Mouse (Mus musculus): ENCODE measurements around the gene Alg9.
"Not testable (repeated sequence)": the region's sequence is repeated elsewhere in the genome, so short reads cannot be mapped to it uniquely, and the experiment has no call there.

Gene Alg9

GRCm38 (mm10) chr9:50815666-50816065 is 40.8 kb downstream of the Alg9 start:
- DNase-seq (ENCODE audit: low read depth, low spot score): no peak

- no peak for DNase-seq (ENCODE audit: low read depth, low spot score)
These were observed 41.7 kb downstream of the Alg9 start for GRCm38 (mm10) chr9:50816512-50816911.

DNA sequence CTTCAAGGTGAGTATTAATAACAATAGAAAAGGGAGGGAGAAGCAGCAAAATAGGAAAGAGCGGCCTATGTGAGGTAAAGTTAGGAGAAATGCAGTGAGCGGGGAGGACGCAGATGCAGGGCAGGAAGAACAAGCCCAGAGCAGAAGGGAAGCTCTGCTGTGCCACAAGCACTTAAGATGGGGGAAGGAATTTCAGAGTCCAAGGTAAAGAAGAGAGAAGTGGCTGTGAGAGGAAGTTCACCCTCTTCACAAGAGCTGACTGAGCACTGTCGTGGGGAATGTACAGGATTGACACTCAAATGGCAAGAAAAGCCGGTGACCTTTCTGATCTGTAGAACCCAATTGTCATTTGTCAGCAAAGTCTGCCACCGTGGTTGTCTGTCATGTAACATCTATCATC is 43.2 kb downstream of the Alg9 start:
- no peak for DNase-seq (ENCODE audit: low read depth, low spot score)

DNA sequence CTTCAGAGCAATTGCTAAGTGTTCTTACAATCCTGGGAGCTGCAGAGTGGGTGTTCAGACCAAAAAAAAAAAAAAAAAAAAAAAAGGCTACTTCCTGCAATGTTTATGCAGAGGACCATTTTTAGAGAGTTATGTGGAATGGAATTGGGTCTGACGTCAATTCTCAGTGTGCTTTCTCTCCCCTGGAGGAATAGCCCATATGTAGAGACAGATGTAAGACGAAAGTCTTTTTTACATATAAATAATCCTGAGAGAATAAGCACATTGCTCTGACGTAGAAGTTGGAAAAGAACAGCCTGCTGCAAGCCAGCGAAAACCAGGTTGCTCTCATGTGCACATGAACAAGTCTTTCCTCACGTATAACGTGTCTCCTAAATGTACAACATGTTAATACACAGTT is 44.9 kb downstream of the Alg9 start:
- DNase-seq (ENCODE audit: low read depth, low spot score): no peak

GRCm38 (mm10) chr9:50821651-50822050 is 46.8 kb downstream of the Alg9 start:
- peak; percentile 86 for DNase-seq (ENCODE audit: low read depth, low spot score)

- DNase-seq (ENCODE audit: low read depth, low spot score): no peak
These were observed 47.4 kb downstream of the Alg9 start for GRCm38 (mm10) chr9:50822216-50822615.

DNA sequence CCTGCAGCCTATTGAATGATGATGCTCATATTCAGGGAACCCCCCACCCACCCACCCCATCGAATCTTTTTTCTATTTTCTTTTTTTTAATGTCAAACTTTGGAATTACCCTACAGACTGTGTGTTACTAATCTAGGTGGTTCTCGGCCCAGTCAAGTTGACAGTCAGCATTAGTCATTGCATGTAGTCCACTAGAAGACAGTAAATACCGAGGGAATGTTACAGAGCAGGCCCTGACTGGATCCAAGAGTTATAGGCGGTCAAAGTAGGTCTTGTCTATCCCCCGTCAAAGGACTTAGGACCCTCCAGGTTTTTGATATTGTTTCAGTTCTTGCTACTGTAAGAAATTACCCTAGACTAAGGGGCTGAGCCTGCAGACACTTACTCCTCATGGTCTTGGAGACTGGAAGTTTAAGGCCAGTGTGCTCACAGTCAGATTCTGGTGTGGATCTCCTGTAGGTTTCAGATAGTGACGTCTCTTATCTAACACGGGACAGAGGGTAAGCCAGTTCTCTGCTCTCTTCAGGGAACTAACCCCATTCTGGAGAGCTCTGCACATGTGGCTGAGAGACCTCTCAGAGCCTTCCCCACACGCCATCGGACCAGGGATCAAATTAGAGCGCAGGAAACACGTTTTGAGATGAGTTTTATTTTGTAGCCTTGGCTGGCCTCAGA is 49.1 kb downstream of the Alg9 start:
- no peak for DNase-seq (ENCODE audit: low read depth, low spot score)

- no peak for DNase-seq (ENCODE audit: low read depth, low spot score)
These were observed 56.7 kb downstream of the Alg9 start for GRCm38 (mm10) chr9:50831514-50831913.

DNA sequence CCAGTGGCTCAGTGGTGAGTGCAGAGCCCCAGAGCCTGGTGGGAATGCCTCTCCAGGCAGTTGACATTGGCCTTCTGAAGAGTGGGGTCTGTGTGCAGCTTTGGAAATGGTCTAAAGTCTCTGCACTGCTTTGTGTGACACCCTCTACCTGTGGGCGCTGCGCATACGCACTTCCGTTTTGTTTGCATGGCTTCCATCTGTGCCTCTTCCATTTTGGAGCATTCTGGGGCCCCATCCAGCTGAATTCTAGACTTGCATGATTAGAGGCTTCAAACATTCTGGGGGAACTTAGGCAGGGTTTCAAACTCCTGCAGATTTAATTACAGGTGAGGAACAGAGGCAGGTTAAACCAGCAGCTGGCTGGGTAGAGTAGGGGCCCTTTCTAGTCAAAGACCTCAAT is 57.3 kb downstream of the Alg9 start:
- no peak for DNase-seq (ENCODE audit: low read depth, low spot score)

DNA sequence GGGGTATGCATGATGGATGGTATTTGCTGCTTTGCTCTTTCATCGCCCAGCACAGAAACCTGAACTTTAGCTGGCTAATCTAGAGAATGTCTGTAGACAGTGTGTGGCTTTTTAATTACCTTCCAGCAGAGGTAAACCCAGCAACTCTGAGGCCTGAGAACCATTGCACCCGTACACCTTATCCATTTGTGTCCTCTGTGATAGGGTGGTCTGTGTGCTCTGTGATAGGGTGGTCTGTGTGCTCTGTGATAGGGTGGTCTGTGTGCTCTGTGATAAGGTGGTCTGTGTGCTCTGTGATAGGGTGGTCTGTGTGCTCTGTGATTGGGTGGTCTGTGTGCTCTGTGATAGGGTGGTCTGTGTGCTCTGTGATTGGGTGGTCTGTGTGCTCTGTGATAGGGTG is 57.8 kb downstream of the Alg9 start:
- not testable (repeated sequence) for DNase-seq (ENCODE audit: low read depth, low spot score)

- no peak for DNase-seq (ENCODE audit: low read depth, low spot score)
These were observed 59.0 kb downstream of the Alg9 start for GRCm38 (mm10) chr9:50833786-50834185.

- DNase-seq (ENCODE audit: low read depth, low spot score): no peak
These were observed 60.4 kb downstream of the Alg9 start for GRCm38 (mm10) chr9:50835068-50835705.

DNA sequence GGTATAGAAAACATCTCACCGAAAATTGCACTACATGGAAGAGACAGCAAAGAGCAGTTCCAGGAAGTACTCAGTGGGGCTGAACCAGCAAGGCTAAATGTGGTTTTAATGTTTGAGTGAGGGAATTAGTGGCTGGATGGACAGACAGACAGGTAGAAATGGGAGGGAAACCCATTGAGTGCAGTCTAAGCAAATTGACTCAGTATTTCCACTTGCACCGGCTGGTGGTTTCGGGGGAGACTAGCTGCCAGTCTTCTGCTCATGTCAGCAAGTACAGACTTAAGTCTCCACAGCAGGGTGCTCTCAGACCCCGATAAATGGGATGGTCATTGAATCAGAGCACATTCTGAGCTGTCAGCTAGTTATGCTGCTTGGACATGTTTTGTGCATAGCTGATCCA is 61.3 kb downstream of the Alg9 start:
- DNase-seq (ENCODE audit: low read depth, low spot score): no peak

DNA sequence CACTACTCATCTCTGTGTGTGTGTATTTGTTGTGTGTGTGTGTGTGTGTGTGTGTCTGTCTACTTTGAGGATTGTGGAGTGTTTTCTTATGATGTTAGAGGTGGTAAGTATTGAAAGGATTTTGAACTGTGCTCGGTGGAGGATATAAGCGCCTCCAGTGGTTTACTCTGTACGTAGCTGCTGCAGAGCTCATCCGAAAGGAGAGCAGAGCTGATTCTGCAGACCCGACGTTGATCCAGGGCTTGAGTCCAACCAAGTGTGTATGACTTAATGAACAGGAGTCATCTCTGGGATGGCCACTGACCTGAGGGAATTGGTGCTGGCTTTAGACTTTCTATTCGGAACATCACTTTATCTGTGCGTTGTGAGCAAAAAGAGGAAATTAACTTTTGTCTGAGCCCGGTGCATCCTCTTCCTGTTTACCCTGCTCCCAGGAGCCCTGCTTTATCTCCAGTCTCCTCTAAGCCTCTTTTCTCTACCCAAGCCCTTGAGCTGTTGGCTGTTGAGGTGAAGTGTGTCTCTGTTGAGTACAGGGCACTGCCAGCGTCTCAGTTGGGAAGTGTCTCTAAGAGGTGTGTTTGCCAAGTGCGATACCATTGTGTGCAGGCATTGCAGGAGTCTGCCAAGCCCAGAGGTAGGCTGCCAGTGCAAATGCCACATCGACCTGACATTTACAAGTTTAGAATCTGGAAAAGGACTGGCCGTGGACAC is 66.4 kb downstream of the Alg9 start:
- no peak for DNase-seq (ENCODE audit: low read depth, low spot score)

DNA sequence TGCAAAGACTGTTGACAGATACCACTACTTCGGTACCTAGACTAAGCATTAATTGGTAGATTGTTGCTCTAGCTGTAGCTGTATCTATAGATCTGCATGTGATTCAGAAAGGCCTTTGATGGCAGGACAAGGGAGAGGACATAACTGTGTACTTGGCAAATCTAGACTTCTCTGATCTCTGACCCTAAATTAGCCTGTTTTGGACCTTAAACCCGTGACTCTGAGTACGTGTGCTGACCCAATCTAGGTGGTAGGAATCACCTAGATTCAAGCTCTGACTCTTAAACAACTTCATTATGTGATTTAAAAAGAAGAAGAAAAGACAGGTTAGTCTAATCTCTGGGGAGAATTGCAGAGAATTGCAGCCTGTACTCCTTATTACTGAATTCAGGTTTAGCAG is 70.3 kb downstream of the Alg9 start, which contains the start of gene Ppp2r1b:
Gene Ppp2r1b (plus strand): TSS at position 221 of the 400 bp plus-strand sequence.
- no peak for DNase-seq (ENCODE audit: low read depth, low spot score)

DNA sequence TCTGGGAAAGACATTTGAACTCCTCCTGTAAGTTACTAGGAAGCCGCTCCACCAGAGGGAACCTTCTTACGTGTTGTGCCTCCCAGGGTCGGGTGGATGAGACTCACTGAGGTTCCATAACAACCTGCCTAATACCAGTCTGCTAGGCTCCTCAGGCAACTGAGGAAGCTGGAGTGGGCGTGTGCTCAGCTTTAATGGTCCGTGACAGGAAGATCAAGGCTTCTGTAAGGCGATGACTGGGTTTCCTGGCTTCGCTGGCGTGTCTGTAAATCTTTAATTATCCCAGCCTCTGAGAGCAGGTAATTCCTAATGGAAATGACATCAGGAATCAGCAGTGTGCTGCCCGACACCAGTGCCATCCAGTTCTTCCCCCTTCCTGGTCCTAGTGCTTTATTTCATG is 70.7 kb downstream of the Alg9 start:
- DNase-seq (ENCODE audit: low read depth, low spot score): no peak

GRCm38 (mm10) chr9:50847133-50847532 is 72.3 kb downstream of the Alg9 start:
- no peak for DNase-seq (ENCODE audit: low read depth, low spot score)

DNA sequence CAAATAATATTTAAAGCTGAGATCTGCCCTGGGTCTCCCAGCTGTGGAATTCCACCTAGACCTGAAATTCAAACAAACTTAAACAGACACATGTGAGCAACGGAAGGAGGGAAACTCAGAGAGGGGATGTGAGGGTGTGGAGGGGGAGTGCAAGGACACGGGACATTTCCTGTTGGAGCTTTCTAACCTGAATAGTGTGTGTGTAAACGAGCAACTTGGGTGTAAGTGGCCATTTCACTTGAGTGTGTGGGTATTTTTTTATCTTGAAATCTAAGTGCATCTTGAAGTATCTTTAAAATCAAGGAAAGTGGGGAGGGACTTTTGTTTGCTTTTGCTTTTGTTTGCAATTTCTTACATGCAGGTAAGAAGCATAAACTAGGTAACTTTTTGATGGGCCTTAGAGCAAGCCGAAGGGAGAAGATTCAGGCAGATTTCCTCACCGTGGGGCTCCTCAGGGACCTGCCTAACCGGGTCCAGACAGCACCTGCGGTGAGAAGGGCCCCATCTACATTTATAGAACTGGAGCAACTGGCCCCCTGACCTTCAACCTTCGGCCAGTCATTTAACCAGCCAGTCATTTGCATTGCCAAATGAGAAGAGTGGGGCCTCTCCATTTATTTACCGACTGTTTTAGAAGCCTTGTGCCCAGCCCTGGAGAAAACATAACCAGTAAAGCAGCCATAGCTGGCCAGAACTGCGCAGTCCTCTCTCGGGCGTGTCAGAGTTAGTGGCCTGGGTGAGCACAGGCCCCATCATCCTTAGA is 73.0 kb downstream of the Alg9 start:
- no peak for DNase-seq (ENCODE audit: low read depth, low spot score)

- DNase-seq (ENCODE audit: low read depth, low spot score): no peak
These were observed 74.0 kb downstream of the Alg9 start for GRCm38 (mm10) chr9:50848821-50849220.

DNA sequence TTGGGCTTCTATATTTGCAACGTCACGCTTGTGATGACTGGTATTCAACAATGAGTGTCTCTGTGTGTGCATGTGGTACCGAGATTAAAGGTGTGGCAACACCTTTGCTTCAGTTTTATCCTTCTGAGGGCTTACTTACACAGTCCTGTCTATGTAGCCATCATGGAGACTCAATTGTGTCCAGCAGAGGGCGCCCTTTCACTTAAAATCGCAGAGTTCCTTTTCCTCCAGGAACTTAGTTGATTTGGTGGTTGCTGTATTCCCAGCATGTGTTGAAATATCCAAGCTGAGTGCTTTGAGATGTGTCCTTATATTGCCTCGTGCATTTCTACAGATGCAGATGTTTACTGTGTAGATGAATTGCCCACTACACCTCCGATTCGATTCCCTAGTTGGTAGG is 74.4 kb downstream of the Alg9 start:
- DNase-seq (ENCODE audit: low read depth, low spot score): peak; percentile 86

DNA sequence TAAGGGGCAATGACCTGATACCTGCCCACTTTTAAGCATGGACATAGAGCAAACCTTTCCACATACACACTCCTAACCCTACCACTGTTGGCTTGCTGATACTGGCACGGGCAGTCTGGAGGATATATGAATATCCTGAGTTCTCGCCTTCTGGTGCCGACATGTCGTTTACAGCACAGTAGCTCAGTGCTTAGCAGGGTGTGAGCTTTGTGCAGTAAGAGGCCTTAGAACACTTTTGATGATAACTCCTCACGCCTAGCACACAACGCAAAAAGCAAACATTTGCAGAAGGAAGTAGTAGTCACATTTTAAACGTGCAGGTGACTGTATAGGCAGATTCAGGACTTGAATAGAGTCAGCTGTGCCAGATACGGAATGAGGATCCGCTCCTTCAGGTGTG is 74.9 kb downstream of the Alg9 start:
- no peak for DNase-seq (ENCODE audit: low read depth, low spot score)

- DNase-seq (ENCODE audit: low read depth, low spot score): no peak
These were observed 75.5 kb downstream of the Alg9 start for GRCm38 (mm10) chr9:50850271-50850670.

Data from R1 (cell line).